Comparison of ENCODE assay signal across 10 mouse cellular contexts in the genomic region with DNA sequence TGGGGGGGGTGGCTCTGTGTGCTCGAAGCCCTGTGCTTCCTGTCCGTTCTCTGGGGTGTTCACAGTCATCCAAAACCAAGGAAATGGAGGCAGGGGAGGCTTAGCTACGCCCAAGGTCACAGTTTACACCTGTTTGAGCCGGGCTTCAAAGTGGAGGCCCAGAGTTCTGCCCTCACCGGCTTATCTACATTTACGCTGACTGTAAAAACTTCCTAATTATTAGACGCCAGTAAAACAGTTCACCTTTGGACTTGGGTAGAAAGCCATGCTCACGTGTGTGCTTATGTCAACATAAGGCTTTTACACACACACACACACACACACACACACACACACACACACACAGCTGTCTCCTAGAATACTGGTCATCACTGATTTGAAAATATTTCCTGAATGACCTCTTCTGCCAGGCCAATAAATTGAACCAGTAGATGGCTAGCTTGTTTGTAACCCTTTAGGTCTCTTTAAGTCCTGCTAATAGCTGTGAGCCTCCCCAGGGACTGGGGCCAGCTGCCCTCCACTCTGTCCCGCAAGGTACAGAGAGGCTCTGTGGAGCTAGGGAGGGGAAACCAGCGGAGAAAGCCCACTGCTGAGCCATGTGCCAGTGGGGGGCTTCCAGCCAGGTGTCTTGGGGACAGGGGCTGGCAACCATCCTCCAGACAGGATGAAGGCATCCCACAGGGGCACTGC.
DNase-seq lines count a peak whose midpoint lies in the region; ATAC-seq and TF ChIP-seq lines count a peak whose summit lies in the region.
"Had no signal": no experiment of that assay in that cellular context is flagged by ENCODE, and none has a peak within 500 bp of the region (broad histone marks: within the 10 kb centered on the region; RNA-seq: fewer than 3 reads in every experiment).

No protein-coding gene starts in this region.

- H3K9me3 ChIP-seq in forebrain, embryonic 11.5 days (ENCODE audit: control insufficient read depth, low read length) = no peaks in the 10 kb centered on the region
- H3K9me3 ChIP-seq in forebrain, embryonic 16.5 days (ENCODE audit: control insufficient read depth, low read length) = no peaks in the 10 kb centered on the region
- H3K9me3 ChIP-seq in CH12.LX (replicated peaks; ENCODE audit: low read length) = peaks cover 3% of the 10 kb centered on the region
- no peaks in the 10 kb centered on the region for H3K9me3 ChIP-seq in forebrain, embryonic 13.5 days (replicated peaks)
- H3K9me3 ChIP-seq: limb, embryonic 13.5 days had no signal

- no peak for TF ChIP-seq POLR2A in CH12.LX (IDR thresholded peaks at IDR 0.05; ENCODE audit: low read depth, low read length)

- TF ChIP-seq CTCF in CH12.LX (conservative IDR thresholded peaks at IDR 0.05 in 1 of 2, IDR thresholded peaks at IDR 0.05 in 1 of 2; ENCODE audit: low read depth in 2 of 2, low read length in 2 of 2) = no peak

- H3K27me3 ChIP-seq in forebrain, embryonic 11.5 days (ENCODE audit: control insufficient read depth, insufficient read depth, low read length) = no peaks in the 10 kb centered on the region
- no peaks in the 10 kb centered on the region for H3K27me3 ChIP-seq in forebrain, embryonic 16.5 days (replicated peaks; ENCODE audit: control insufficient read depth, insufficient read depth, low read length)
- H3K27me3 ChIP-seq in CH12.LX (replicated peaks) = no peaks in the 10 kb centered on the region
- H3K27me3 ChIP-seq in forebrain, embryonic 13.5 days = no peaks in the 10 kb centered on the region
- H3K27me3 ChIP-seq: limb, embryonic 13.5 days had no signal

- H3K27ac ChIP-seq in forebrain, embryonic 11.5 days (ENCODE audit: low read depth, low read length) = peak overlapping the region; percentile 37; the same call in 1 of the 2 replicates
- H3K27ac ChIP-seq in forebrain, embryonic 16.5 days (ENCODE audit: low read length) = no peak overlapping the region
- H3K27ac ChIP-seq in CH12.LX (ENCODE audit: insufficient read depth, low read depth) = peak overlapping the region; percentile 64
- peak overlapping the region; percentile 40 for H3K27ac ChIP-seq in forebrain, embryonic 13.5 days
- H3K27ac ChIP-seq: limb, embryonic 13.5 days had no signal

- no peak overlapping the region for H3K9ac ChIP-seq in forebrain, embryonic 11.5 days (ENCODE audit: low read length)
- no peak overlapping the region for H3K9ac ChIP-seq in forebrain, embryonic 16.5 days (replicated peaks; ENCODE audit: low read depth, low read length)
- H3K9ac ChIP-seq in CH12.LX (ENCODE audit: insufficient read depth, low read depth) = no peak overlapping the region
- peak overlapping the region; percentile 26; the same call in 1 of the 2 replicates for H3K9ac ChIP-seq in forebrain, embryonic 13.5 days
- H3K9ac ChIP-seq: limb, embryonic 13.5 days had no signal

- H3K36me3 ChIP-seq in forebrain, embryonic 11.5 days (ENCODE audit: control insufficient read depth, insufficient read depth, low read length) = no peaks in the 10 kb centered on the region
- H3K36me3 ChIP-seq in forebrain, embryonic 16.5 days (ENCODE audit: control insufficient read depth, insufficient read depth) = no peaks in the 10 kb centered on the region
- H3K36me3 ChIP-seq in CH12.LX (replicated peaks in 1 of 2; ENCODE audit: control insufficient read depth in 1 of 2, insufficient read depth in 1 of 2, low read length in 1 of 2) = peaks cover 0 to 7% of the 10 kb centered on the region in 2 experiments
- H3K36me3 ChIP-seq in forebrain, embryonic 13.5 days (ENCODE audit: poor library complexity, severe bottlenecking) = no peaks in the 10 kb centered on the region
- H3K36me3 ChIP-seq: limb, embryonic 13.5 days had no signal

- no peak for TF ChIP-seq RAD21 in CH12.LX (IDR thresholded peaks at IDR 0.05; ENCODE audit: low read depth, low read length)

- ATAC-seq in forebrain, embryonic 11.5 days (replicated peaks; ENCODE audit: low FRiP score) = no peak
- no peak for ATAC-seq in forebrain, embryonic 16.5 days
- ATAC-seq in forebrain, embryonic 13.5 days = no peak

- dilution Hi-C loops in CH12.LX (cut with MboI; ENCODE audit: extremely low pct_ligation_motif_present, extremely low pct_unique_long_range_greater_than_20kb, low sequenced_read_pairs) = no loop called here

- DNase-seq in forebrain, embryonic 11.5 days (ENCODE audit: low spot score) = no peak
- DNase-seq in CH12.LX (ENCODE audit: extremely low read depth) (no peak), liver (peak; percentile 47)
- DNase-seq in adrenal gland, postnatal 25 days = no peak
- no peak for DNase-seq in frontal cortex, postnatal 25 days (ENCODE audit: low spot score in 2 of 2)
- DNase-seq in cerebellum, adult 11-12 months = no peak
- DNase-seq: right cerebral cortex, postnatal 4 days had no signal

- no peak for TF ChIP-seq EP300 in CH12.LX (IDR thresholded peaks at IDR 0.05; ENCODE audit: low read length)

- no peak overlapping the region for H3K4me2 ChIP-seq in forebrain, embryonic 11.5 days (ENCODE audit: low read depth, low read length, severe bottlenecking)
- H3K4me2 ChIP-seq in forebrain, embryonic 16.5 days (ENCODE audit: low read length) = no peak overlapping the region
- no peak overlapping the region for H3K4me2 ChIP-seq in CH12.LX (ENCODE audit: insufficient read depth, low read depth, poor library complexity, severe bottlenecking)
- no peak overlapping the region for H3K4me2 ChIP-seq in forebrain, embryonic 13.5 days

- 76% methylated on average over 10 of the region's 10 CpGs for WGBS in forebrain, embryonic 11.5 days
- 70% methylated on average over 10 of the region's 10 CpGs for WGBS in forebrain, embryonic 16.5 days
- 75% methylated on average over 10 of the region's 10 CpGs for WGBS in forebrain, embryonic 13.5 days

- peaks cover 10% of the 10 kb centered on the region; the same call in 1 of the 2 replicates for H3K4me1 ChIP-seq in forebrain, embryonic 11.5 days (replicated peaks; ENCODE audit: control insufficient read depth, insufficient read depth, low read length)
- peaks cover 35% of the 10 kb centered on the region for H3K4me1 ChIP-seq in forebrain, embryonic 16.5 days (replicated peaks; ENCODE audit: control insufficient read depth, insufficient read depth, low read length)
- H3K4me1 ChIP-seq in CH12.LX (ENCODE audit: control insufficient read depth in 1 of 2, insufficient read depth in 2 of 2) = peaks cover 52 to 95% of the 10 kb centered on the region in 2 experiments
- peaks cover 58% of the 10 kb centered on the region for H3K4me1 ChIP-seq in forebrain, embryonic 13.5 days

- no peak overlapping the region for H3K4me3 ChIP-seq in forebrain, embryonic 11.5 days (ENCODE audit: low read depth, low read length)
- no peak overlapping the region for H3K4me3 ChIP-seq in forebrain, embryonic 16.5 days (replicated peaks; ENCODE audit: low read length)
- no peak overlapping the region for H3K4me3 ChIP-seq in CH12.LX (replicated peaks in 1 of 3; ENCODE audit: low read depth in 2 of 3, low read length in 2 of 3, poor library complexity in 1 of 3)
- no peak overlapping the region for H3K4me3 ChIP-seq in forebrain, embryonic 13.5 days
- H3K4me3 ChIP-seq: limb, embryonic 13.5 days had no signal

- in situ Hi-C loops in CH12.LX (cut with MboI; ENCODE audit: low pct_ligation_motif_present, low pct_unique_long_range_greater_than_20kb, low sequenced_read_pairs) = no loop called here

- 0 out of 2 replicates have a peak, but pooled peaks cover 9% of the 10 kb centered on the region for H3K79me2 ChIP-seq in CH12.LX (replicated peaks; ENCODE audit: control insufficient read depth, extremely low read depth, insufficient read depth, poor library complexity, severe bottlenecking)

TF ChIP-seq in CH12.LX, 34 proteins besides CTCF, POLR2A, EP300 and RAD21:
- TF ChIP-seq RCOR1 (conservative IDR thresholded peaks at IDR 0.05; ENCODE audit: low read depth, low read length) (no peak), MYC (IDR thresholded peaks at IDR 0.05; ENCODE audit: low read depth, low read length) (no peak), POLR2AphosphoS2 (IDR thresholded peaks at IDR 0.05; ENCODE audit: low read depth, low read length) (no peak), GABPA (IDR thresholded peaks at IDR 0.05; ENCODE audit: insufficient replicate concordance, low read depth, low read length) (no peak), HCFC1 (IDR thresholded peaks at IDR 0.05; ENCODE audit: low read depth, low read length) (no peak), SMC3 (IDR thresholded peaks at IDR 0.05; ENCODE audit: low read depth, low read length) (no peak)
